ENCODE assay signal across 13 mouse cellular contexts in the genomic region with DNA sequence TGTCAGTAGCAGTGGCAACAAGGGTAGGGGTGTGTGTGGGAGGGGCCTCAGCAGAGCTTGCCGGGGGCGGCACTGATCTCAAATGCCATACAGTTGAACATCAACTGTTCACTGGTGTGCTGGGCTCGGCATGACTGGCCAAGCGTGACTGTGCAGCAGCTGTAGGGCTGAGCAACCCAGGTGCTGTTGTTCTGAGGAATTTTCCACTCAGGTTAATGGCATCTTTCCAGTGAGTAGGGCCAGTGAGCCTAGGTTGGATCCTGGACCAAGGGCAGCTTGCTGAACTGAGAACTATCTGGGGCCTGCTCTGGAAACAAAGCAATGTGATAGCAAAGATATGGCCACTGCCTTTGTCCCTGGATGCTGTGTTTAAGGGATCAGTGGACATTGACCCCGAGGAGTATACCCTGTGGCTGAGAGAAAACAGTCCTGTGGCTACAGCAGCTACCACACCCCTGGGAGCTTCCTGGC. TPM values are rescaled to one million over a fixed set of nuclear protein-coding genes. Genes with fewer than 3 reads are reported as not detected.
DNase-seq lines count a peak whose midpoint lies in the region; ATAC-seq and TF ChIP-seq lines count a peak whose summit lies in the region.
"Had no signal": no experiment of that assay in that cellular context is flagged by ENCODE, and none has a peak within 500 bp of the region (broad histone marks: within the 10 kb centered on the region; RNA-seq: fewer than 3 reads in every experiment).

No protein-coding gene starts in this region.

- 76% methylated on average over 5 of the region's 5 CpGs for WGBS in liver, adult 2 months
- 73% methylated on average over 5 of the region's 5 CpGs for WGBS in intestine, embryonic 16.5 days
- WGBS in kidney, postnatal 0 days = 27% methylated on average over 5 of the region's 5 CpGs
- WGBS in stomach, postnatal 0 days = 77% methylated on average over 5 of the region's 5 CpGs
- WGBS in forebrain, embryonic 11.5 days = 89% methylated on average over 5 of the region's 5 CpGs

- no peak for TF ChIP-seq POLR2A in liver, adult 2 months (IDR thresholded peaks at IDR 0.05; ENCODE audit: extremely low read depth, insufficient read depth, low read length)

- no peak overlapping the region for H3K4me2 ChIP-seq in intestine, embryonic 16.5 days (ENCODE audit: low read depth, low read length)
- H3K4me2 ChIP-seq in kidney, postnatal 0 days (ENCODE audit: low read length) = peak overlapping the region; percentile 19; the same call in 1 of the 2 replicates
- no peak overlapping the region for H3K4me2 ChIP-seq in stomach, postnatal 0 days (replicated peaks; ENCODE audit: low read depth)
- H3K4me2 ChIP-seq in forebrain, embryonic 11.5 days (ENCODE audit: low read depth, low read length, severe bottlenecking) = no peak overlapping the region
- H3K4me2 ChIP-seq: lung, embryonic 14.5 days had no signal

- ATAC-seq in intestine, embryonic 16.5 days = peak; percentile 39
- ATAC-seq in kidney, postnatal 0 days (replicated peaks; ENCODE audit: low FRiP score, low read depth) = peak; percentile 95
- peak; percentile 58; the same call in 1 of the 2 replicates for ATAC-seq in stomach, postnatal 0 days (ENCODE audit: low FRiP score, low TSS enrichment)
- ATAC-seq in forebrain, embryonic 11.5 days (replicated peaks; ENCODE audit: low FRiP score) = no peak
- ATAC-seq: midbrain, embryonic 16.5 days had no signal

- no peak overlapping the region for H3K9ac ChIP-seq in liver, adult 2 months (ENCODE audit: low read depth, low read length)
- H3K9ac ChIP-seq in intestine, embryonic 16.5 days (ENCODE audit: low read depth, low read length) = no peak overlapping the region
- no peak overlapping the region for H3K9ac ChIP-seq in kidney, postnatal 0 days (ENCODE audit: low read depth, low read length)
- H3K9ac ChIP-seq in stomach, postnatal 0 days (ENCODE audit: low read length) = no peak overlapping the region
- H3K9ac ChIP-seq in forebrain, embryonic 11.5 days (ENCODE audit: low read length) = no peak overlapping the region
- H3K9ac ChIP-seq: lung, embryonic 14.5 days had no signal

- TF ChIP-seq EP300 in stomach, postnatal 0 days (optimal IDR thresholded peaks at IDR 0.05) = no peak

- DNase-seq in liver, adult 2 months (ENCODE audit: extremely low read depth, low read depth, low spot score) = peak; percentile 59
- DNase-seq in liver = no peak
- DNase-seq in kidney, postnatal 0 days (ENCODE audit: low spot score) = peak; percentile 87
- no peak for DNase-seq in stomach, postnatal 0 days (ENCODE audit: low spot score)
- no peak for DNase-seq in forebrain, embryonic 11.5 days (ENCODE audit: low spot score)
- no peak for DNase-seq in gastrocnemius, postnatal 10 days
- DNase-seq in spleen, adult 18-20 months = no peak
- DNase-seq: adrenal gland, postnatal 14 days; cerebellum, postnatal 25 days; lung, embryonic 14.5 days had no signal

- no peaks in the 10 kb centered on the region for H3K79me2 ChIP-seq in liver, adult 2 months (ENCODE audit: control insufficient read depth, insufficient read depth, low read length)

- no peaks in the 10 kb centered on the region for H3K36me3 ChIP-seq in liver, adult 2 months (ENCODE audit: control insufficient read depth, insufficient read depth, low read length)
- H3K36me3 ChIP-seq in intestine, embryonic 16.5 days (ENCODE audit: control insufficient read depth, insufficient read depth, low read length) = no peaks in the 10 kb centered on the region
- no peaks in the 10 kb centered on the region for H3K36me3 ChIP-seq in kidney, postnatal 0 days (ENCODE audit: insufficient read depth, low read length)
- H3K36me3 ChIP-seq in stomach, postnatal 0 days (ENCODE audit: control insufficient read depth, insufficient read depth, low read length) = no peaks in the 10 kb centered on the region
- H3K36me3 ChIP-seq in forebrain, embryonic 11.5 days (ENCODE audit: control insufficient read depth, insufficient read depth, low read length) = no peaks in the 10 kb centered on the region
- H3K36me3 ChIP-seq: G1E had no signal

- peaks cover 7% of the 10 kb centered on the region for H3K4me1 ChIP-seq in liver, adult 2 months (ENCODE audit: control insufficient read depth, insufficient read depth, low read length)
- H3K4me1 ChIP-seq in intestine, embryonic 16.5 days (ENCODE audit: control insufficient read depth, insufficient read depth, low read length) = no peaks in the 10 kb centered on the region
- H3K4me1 ChIP-seq in kidney, postnatal 0 days (replicated peaks; ENCODE audit: insufficient read depth, low read length) = peaks cover 12% of the 10 kb centered on the region
- H3K4me1 ChIP-seq in stomach, postnatal 0 days (replicated peaks; ENCODE audit: control insufficient read depth, insufficient read depth) = no peaks in the 10 kb centered on the region
- H3K4me1 ChIP-seq in forebrain, embryonic 11.5 days (replicated peaks; ENCODE audit: control insufficient read depth, insufficient read depth, low read length) = no peaks in the 10 kb centered on the region

- no peaks in the 10 kb centered on the region for H3K9me3 ChIP-seq in intestine, embryonic 16.5 days (ENCODE audit: control insufficient read depth, low read length)
- H3K9me3 ChIP-seq in kidney, postnatal 0 days (replicated peaks; ENCODE audit: low read length) = no peaks in the 10 kb centered on the region
- no peaks in the 10 kb centered on the region for H3K9me3 ChIP-seq in stomach, postnatal 0 days (ENCODE audit: control insufficient read depth, low read length)
- no peaks in the 10 kb centered on the region for H3K9me3 ChIP-seq in forebrain, embryonic 11.5 days (ENCODE audit: control insufficient read depth, low read length)
- H3K9me3 ChIP-seq: G1E had no signal

- no peak overlapping the region for H3K4me3 ChIP-seq in liver, adult 2 months (ENCODE audit: insufficient read depth, low read depth, low read length)
- no peak overlapping the region for H3K4me3 ChIP-seq in intestine, embryonic 16.5 days (ENCODE audit: low read length)
- H3K4me3 ChIP-seq in kidney, postnatal 0 days (replicated peaks; ENCODE audit: low read depth, low read length) = no peak overlapping the region
- H3K4me3 ChIP-seq in stomach, postnatal 0 days (ENCODE audit: low read depth, low read length) = no peak overlapping the region
- no peak overlapping the region for H3K4me3 ChIP-seq in forebrain, embryonic 11.5 days (ENCODE audit: low read depth, low read length)

- H3K27me3 ChIP-seq in liver, adult 2 months (ENCODE audit: control insufficient read depth, insufficient read depth, low read length) = no peaks in the 10 kb centered on the region
- H3K27me3 ChIP-seq in intestine, embryonic 16.5 days (replicated peaks; ENCODE audit: control insufficient read depth, insufficient read depth, low read length) = no peaks in the 10 kb centered on the region
- H3K27me3 ChIP-seq in kidney, postnatal 0 days (ENCODE audit: insufficient read depth, low read length) = no peaks in the 10 kb centered on the region
- no peaks in the 10 kb centered on the region for H3K27me3 ChIP-seq in stomach, postnatal 0 days (ENCODE audit: control insufficient read depth, insufficient read depth, low read length)
- H3K27me3 ChIP-seq in forebrain, embryonic 11.5 days (ENCODE audit: control insufficient read depth, insufficient read depth, low read length) = no peaks in the 10 kb centered on the region

- TF ChIP-seq CTCF in liver, adult 2 months (IDR thresholded peaks at IDR 0.05; ENCODE audit: low read depth, low read length) = no peak
- TF ChIP-seq CTCF in kidney, postnatal 0 days (IDR thresholded peaks at IDR 0.05; ENCODE audit: low read depth) = no peak
- no peak for TF ChIP-seq CTCF in stomach, postnatal 0 days (IDR thresholded peaks at IDR 0.05; ENCODE audit: low read depth)

- H3K27ac ChIP-seq in liver, adult 2 months (replicated peaks; ENCODE audit: insufficient read depth, low read depth, low read length) = no peak overlapping the region
- no peak overlapping the region for H3K27ac ChIP-seq in intestine, embryonic 16.5 days (ENCODE audit: low read length)
- H3K27ac ChIP-seq in kidney, postnatal 0 days = peak overlapping the region; percentile 96
- no peak overlapping the region for H3K27ac ChIP-seq in stomach, postnatal 0 days (replicated peaks)
- H3K27ac ChIP-seq in forebrain, embryonic 11.5 days (ENCODE audit: low read depth, low read length) = no peak overlapping the region

RNA-seq across cellular contexts. Expression of gene Dnase1, which starts 7.3 kb away (rescaled TPM):
- total RNA-seq in liver, adult 2 months (2014; rRNA removed) = 0.13 TPM in 1 of 2 replicates, not detected in the other
- polyA plus RNA-seq in liver, adult 2 months (2012; rRNA removed) = 0.16 and 0.24 TPM in 2 replicates
- polyA plus RNA-seq in intestine, embryonic 16.5 days (2015; fragmentation: Nextera tagmentation; extraction: Ambion mirVana) = 4.3 and 4.5 TPM in 2 replicates
- polyA plus RNA-seq in kidney, postnatal 0 days (2015; fragmentation: Nextera tagmentation; extraction: Ambion mirVana) = 6.8 and 7.8 TPM in 2 replicates
- polyA plus RNA-seq in stomach, postnatal 0 days (2015; fragmentation: Nextera tagmentation; extraction: Ambion mirVana) = 0.65 and 0.78 TPM in 2 replicates
- polyA plus RNA-seq in forebrain, embryonic 11.5 days (2014; fragmentation: Nextera tagmentation; extraction: Ambion mirVana) = 5.4 and 5.9 TPM in 2 replicates
- total RNA-seq in gastrocnemius, postnatal 10 days (2021) = not detected
- total RNA-seq: adrenal gland, postnatal 14 days had no signal
- polyA plus RNA-seq: G1E had no signal

RNA-seq across cellular contexts. Expression of gene Slx4, which starts 25.8 kb away (rescaled TPM):
- total RNA-seq in liver, adult 2 months (2014; rRNA removed) = 2.6 and 3.4 TPM in 2 replicates
- 2.7 and 6.6 TPM in 2 replicates for polyA plus RNA-seq in liver, adult 2 months (2012; rRNA removed)
- polyA plus RNA-seq in intestine, embryonic 16.5 days (2015; fragmentation: Nextera tagmentation; extraction: Ambion mirVana) = 10.5 and 11.3 TPM in 2 replicates
- 11.9 and 13.4 TPM in 2 replicates for polyA plus RNA-seq in kidney, postnatal 0 days (2015; fragmentation: Nextera tagmentation; extraction: Ambion mirVana)
- 3.3 TPM in 2 replicates for polyA plus RNA-seq in stomach, postnatal 0 days (2015; fragmentation: Nextera tagmentation; extraction: Ambion mirVana)
- polyA plus RNA-seq in forebrain, embryonic 11.5 days (2014; fragmentation: Nextera tagmentation; extraction: Ambion mirVana) = 30.0 and 32.0 TPM in 2 replicates
- total RNA-seq in gastrocnemius, postnatal 10 days (2021) = 10 to 100 TPM; 10.2 to 15.7 TPM

RNA-seq across cellular contexts. Expression of gene Trap1, which starts 48.2 kb away (rescaled TPM):
- total RNA-seq in liver, adult 2 months (2014; rRNA removed) = 151 and 167 TPM in 2 replicates
- 161 and 179 TPM in 2 replicates for polyA plus RNA-seq in liver, adult 2 months (2012; rRNA removed)
- 128 and 131 TPM in 2 replicates for polyA plus RNA-seq in intestine, embryonic 16.5 days (2015; fragmentation: Nextera tagmentation; extraction: Ambion mirVana)
- polyA plus RNA-seq in kidney, postnatal 0 days (2015; fragmentation: Nextera tagmentation; extraction: Ambion mirVana) = 89.9 and 94.6 TPM in 2 replicates
- polyA plus RNA-seq in stomach, postnatal 0 days (2015; fragmentation: Nextera tagmentation; extraction: Ambion mirVana) = 46.7 and 50.3 TPM in 2 replicates
- 78.1 and 83.1 TPM in 2 replicates for polyA plus RNA-seq in forebrain, embryonic 11.5 days (2014; fragmentation: Nextera tagmentation; extraction: Ambion mirVana)
- 10 to 100 TPM; 77.6 to 85.0 TPM for total RNA-seq in gastrocnemius, postnatal 10 days (2021)

RNA-seq across cellular contexts. Expression of gene Nlrc3, which starts 53.0 kb away (rescaled TPM):
- total RNA-seq in liver, adult 2 months (2014; rRNA removed) = 0.18 and 0.20 TPM in 2 replicates
- polyA plus RNA-seq in liver, adult 2 months (2012; rRNA removed) = 0.29 and 0.67 TPM in 2 replicates
- 1.2 and 1.6 TPM in 2 replicates for polyA plus RNA-seq in intestine, embryonic 16.5 days (2015; fragmentation: Nextera tagmentation; extraction: Ambion mirVana)
- 1.1 and 1.3 TPM in 2 replicates for polyA plus RNA-seq in kidney, postnatal 0 days (2015; fragmentation: Nextera tagmentation; extraction: Ambion mirVana)
- 0.15 and 0.27 TPM in 2 replicates for polyA plus RNA-seq in stomach, postnatal 0 days (2015; fragmentation: Nextera tagmentation; extraction: Ambion mirVana)
- 0.71 and 0.99 TPM in 2 replicates for polyA plus RNA-seq in forebrain, embryonic 11.5 days (2014; fragmentation: Nextera tagmentation; extraction: Ambion mirVana)
- 1 to 10 TPM; 4.3 to 5.1 TPM for total RNA-seq in gastrocnemius, postnatal 10 days (2021)
- polyA plus RNA-seq: G1E had no signal

Comparison
In these comparisons a context has a peak if more than half of its experiments do, and no peak if none do; other contexts are left out.
1. DNase-seq: peak in liver, adult 2 months (single experiment) and kidney, postnatal 0 days (single experiment); none in liver (single experiment), stomach, postnatal 0 days (single experiment), forebrain, embryonic 11.5 days (single experiment), gastrocnemius, postnatal 10 days (single experiment) and spleen, adult 18-20 months (0 of 2).